Mouse (Mus musculus) adrenal gland, postnatal 10 days (tissue): ENCODE measurements at regions not wholly inside any gene's neighbourhood (a gene's known extent, or its start where the extent isn't known, plus 50 kb on each side); places are given as distances from the start of the nearest gene placed in this dataset.

Source experiments
- DNase-seq: peaks from one replicate; pipeline ENCODE4 v3.0.0; 2021; ENCODE audit warnings: mixed read lengths

DNA sequence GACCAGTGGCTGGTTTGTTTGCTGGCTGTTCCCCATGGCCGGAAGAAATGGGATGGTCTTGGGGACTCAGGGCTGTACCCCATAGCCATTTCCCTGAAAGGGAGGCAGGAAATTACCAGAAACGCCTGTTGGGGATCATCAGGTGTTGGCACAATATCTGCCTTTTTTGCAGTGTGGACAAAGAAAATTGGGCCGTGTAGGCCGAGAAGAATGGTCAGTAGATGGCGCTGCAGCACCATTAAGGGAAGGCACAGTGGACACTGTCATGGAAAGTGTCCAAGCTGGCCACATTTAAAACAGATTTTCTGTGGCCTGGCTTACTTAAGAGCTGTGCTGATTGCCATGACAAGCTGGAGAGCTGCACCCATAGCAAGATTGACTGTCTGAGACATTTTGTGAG lies 358.1 kb downstream of the Slxl1 start:
- DNase-seq: peak; percentile 1
